Mouse (Mus musculus) large intestine, adult 2 months (tissue): ENCODE data around the gene Hnrnpul1. TPM values are rescaled to one million over a fixed set of nuclear protein-coding genes. Genes with fewer than 3 reads are reported as not detected.
A peak's percentile ranks its signal among the peaks of the same experiment; 100 is the strongest.
"Not testable (repeated sequence)": the region's sequence is repeated elsewhere in the genome, so short reads cannot be mapped to it uniquely, and the experiment has no call there.

ENCODE experiments used
- DNase-seq: peaks from one replicate; pipeline ENCODE4 v3.0.0-alpha.2; 2012; ENCODE audit warnings: low read depth, low spot score
- WGBS: fragments of 180-500 bp; shearing (Covaris S2); methylation state at CpG from one replicate; pipeline ENCODE4 v1.1.7; 2018; 5-methylcytosine and 5-hydroxymethylcytosine counted together
- polyA plus RNA-seq: library from polyadenylated mRNA; depleted of rRNA; stranded (reverse); fragments of >200 nt; gene quantifications from 2 replicates; pipeline ENCODE4 v1.2.3, GENCODE M21; 2012; rRNA removed

Hnrnpul1 gene
- polyA plus RNA-seq: 35.8 and 42.9 TPM in 2 replicates

DNA sequence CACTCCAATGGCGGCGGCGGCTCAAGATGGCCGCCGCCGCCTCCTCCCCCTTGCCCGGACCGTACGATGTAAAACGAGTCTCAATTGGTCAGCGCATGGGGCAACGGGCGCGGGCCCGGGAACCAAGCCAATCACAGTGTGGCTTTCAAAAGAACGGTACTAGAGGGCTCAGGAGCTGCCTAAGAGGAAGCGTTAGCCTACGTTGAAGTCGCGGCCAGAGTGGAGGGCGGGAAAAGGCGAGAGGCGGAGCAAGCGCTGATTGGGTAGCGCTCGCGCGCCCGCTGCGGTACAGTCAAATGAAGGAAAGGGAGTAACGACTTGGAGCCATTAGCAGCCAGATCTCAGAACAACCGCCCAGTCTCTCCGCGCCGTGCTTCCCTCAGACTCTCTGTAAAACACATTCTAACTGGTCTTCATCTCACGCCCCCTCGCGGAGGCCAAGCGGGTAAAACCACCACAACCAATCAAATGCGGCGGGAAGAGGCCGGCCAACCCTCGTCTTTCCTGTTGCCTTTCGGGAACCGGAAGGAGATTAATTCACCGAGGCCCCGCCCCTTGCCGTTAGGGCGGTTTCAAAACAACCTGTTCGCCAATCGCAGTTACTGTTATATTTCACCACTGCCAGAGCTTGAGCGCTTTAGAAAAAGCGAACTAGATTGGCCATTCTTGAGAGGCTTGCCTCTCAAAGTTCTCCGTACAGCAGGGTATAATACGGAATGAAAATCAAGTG, at the start of gene Hnrnpul1:
Gene Hnrnpul1, minus strand, starts transcription at position 20 of the 730 bp plus-strand sequence.
- peak; percentile 97 for DNase-seq
- under 1% methylated on average over 55 of the region's 55 CpGs for WGBS

DNA sequence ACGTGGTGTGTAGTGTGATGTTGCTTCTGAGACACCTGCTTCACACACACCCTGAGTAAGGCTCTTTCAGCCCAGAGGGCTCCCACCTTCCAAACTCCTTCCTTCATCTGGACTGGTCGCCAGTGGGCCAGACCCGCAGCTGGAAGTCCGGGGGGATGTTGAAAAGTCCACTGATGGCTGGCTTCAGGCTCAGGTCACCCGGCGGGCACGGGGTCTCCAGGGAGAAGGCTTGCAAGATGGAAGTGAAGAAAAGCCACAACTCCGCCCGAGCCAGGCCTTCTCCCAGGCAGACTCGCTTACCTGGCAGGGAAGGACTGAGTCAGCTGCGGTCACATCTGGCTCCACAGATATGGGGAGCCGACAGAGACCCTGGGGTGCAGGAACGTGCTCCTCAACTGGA, 48.9 kb upstream of the Hnrnpul1 start:
- WGBS: 90% methylated on average over 13 of the region's 13 CpGs
- DNase-seq: no peak

DNA sequence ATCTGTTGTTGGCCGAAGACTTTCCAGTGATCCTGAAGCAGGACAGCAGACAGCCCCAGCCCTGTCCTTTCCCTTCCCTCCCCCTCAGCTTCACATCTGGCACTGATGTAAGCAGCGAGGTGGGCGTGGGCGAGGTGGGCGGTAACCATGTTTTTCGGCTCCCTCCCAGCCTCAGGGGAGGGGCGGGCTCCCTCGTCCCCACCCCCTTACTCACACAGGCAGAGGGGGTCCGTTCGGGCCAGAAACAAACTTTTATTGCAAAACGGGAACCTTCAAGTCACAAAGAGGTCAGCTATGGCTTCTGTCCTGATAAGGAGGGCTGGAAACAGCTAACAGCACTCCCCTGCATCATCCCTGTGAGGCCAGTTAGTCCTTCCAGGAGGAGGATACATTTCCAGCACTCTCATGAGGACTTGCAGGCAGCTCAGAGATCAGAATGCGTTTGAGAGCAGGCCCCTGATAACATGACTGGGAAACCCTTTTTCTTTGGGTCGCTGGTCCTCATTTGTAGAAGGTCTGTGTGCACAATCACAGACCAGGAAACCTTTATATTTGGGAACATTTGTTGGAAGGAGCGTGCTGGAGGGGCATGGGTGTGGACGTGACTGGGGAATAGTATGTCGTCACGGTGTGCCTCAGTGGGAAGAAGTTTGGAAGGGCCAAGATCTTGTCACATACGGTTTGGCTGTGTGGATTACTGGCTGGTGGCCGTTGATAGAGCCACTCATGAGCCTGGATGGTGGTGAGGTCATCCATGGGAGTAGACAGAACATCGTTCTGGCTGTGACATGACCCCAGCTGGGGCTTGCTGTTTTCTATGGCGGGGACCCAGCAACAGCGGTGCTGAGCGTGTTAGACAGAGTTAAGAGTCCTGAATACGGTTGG, 47.9 kb upstream of the Hnrnpul1 start:
- 47% methylated on average over 24 of the region's 24 CpGs for WGBS
- DNase-seq: no peak

DNA sequence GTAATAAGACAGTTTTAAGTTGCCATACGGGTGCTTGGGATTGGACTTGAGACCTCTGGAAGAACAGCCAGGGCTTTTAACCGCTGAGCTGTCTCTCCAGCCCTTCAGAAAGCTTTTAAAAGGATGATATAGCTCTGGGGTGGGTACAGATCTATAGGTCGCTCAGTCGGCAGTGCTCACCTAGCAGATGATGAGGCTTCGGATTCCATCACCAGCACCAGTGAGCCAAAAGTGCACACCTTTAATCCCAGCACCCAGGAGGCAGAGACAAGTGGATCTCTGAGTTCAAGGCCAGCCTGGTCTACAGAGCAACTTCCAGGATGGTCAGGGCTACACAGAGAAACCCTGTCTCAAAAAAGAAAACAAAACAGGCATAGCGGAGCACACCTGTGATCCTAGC, 46.5 kb upstream of the Hnrnpul1 start:
- 90% methylated on average over 6 of the region's 6 CpGs for WGBS

DNA sequence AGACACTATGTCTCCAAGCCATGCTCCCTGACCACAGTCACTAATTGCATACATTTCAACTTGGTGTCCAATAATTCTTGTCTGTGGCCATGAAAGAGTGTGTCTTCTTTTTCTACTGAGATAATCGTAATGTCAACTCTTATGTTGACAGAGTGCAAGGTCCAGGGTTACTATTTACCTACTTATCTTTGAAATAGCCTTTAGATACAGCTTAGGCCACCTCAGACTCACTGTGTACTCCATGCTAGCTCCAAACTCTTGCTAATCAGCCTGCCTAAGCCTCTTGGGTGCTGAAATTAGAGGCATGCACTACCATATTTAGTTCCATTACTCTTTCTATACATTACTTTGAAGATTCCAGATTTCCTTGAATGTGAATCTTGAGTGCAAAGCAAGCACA, 44.8 kb upstream of the Hnrnpul1 start:
- DNase-seq: no peak
- WGBS: 49% methylated on average over 1 of the region's 1 CpGs

More for the DNA sequence above, 46.5 kb upstream of the Hnrnpul1 start:
- DNase-seq: no peak

DNA sequence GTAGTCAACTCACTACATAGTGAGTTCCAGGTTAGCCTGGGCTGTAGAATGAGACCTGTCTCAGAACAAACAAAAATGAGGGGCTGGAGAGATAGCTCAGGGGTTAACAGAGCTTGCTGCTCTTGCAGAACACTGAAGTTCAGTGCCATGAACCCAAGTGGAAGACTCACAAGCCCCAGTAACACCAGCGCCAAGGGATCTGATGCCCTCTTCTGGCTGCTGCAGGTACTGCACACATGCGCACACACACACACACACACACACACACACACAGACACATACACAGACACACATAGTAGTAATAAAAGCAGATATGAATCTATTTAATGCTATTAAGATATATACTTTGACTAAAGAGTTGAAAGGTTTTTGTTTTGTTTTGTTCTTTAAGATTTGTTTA, 44.0 kb upstream of the Hnrnpul1 start:
- 92% methylated on average over 2 of the region's 2 CpGs for WGBS
- no peak for DNase-seq

DNA sequence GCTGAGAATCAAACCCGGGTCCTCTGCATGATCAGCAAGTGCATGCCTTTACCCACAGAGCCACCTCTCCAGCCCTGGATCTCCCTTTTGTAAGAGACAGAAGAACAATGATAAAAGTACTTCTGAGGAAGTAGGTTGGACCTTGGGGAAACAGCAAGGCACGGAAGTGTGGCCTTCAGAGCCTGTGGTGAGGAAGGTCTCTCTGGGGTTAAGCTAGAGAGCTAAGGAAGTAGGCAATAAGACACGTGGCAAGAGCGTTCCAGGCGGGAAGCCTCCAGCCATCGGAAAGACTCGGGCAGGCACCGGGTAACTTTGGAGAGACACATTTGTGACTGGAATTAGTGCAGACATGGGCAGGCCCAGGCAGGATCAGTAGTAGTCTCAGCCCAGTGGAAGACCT, 40.2 kb upstream of the Hnrnpul1 start:
- 79% methylated on average over 8 of the region's 8 CpGs for WGBS

DNA sequence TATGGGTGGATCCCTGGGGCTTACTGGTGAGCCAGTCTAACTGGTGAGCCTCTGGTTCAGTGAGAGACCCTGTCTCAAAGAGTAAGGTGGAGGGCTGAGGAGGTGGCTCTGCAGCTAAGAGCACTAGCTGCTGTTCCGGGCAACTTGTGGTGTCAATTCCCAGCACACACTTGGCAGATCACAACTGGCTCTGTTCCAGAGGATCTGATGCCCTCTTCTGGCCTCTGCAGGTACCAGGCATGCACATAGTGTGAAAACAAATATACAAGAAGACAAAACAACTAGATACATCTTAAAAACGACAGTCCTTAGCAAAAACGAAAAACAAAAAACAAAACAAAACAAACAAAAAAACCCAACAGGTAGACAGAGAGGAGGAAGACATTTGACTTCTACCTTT, 39.1 kb upstream of the Hnrnpul1 start:
- DNase-seq: no peak
- 66% methylated on average over 3 of the region's 3 CpGs for WGBS

More for the DNA sequence above, 40.2 kb upstream of the Hnrnpul1 start:
- DNase-seq: no peak

DNA sequence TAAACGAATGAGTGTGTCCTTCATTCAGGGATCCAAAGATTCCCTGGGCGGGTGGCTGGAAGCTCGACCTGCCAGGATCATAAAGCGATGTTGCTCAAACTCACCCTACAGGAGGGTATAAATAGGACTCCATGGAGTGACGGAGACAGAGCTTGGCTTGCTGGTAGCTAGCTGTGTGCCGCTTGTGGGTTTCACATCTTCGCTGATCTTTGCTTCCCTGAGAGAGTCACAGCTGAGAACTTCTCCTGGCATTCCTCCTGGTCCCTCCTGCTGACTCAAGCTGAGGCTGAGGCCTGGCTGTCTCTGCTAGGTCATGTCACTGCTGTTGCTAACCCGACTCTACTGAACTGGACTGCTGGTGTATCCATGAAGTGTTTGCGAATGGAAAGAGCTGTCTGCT, 38.4 kb upstream of the Hnrnpul1 start:
- WGBS: 62% methylated on average over 9 of the region's 9 CpGs
- DNase-seq: not testable (repeated sequence)

DNA sequence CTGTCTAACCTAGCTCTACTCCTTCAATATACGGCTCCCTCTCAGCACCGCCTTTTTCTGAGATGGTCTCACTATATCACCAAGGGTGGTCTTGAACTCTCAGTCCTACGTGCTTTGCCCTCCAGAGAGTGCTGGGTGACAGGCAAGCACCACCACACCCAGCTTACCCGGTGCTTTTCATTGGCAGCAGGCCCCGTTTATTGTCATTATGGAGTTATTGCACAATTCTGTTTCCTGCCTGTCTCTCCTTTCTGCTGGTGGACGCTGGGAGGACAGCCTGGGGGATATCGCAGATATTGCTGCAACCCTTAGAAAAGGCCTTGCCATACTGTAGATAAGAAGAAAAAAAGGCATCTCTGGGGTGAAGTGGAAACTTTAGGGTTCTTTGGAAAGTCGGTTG, 36.1 kb upstream of the Hnrnpul1 start:
- no peak for DNase-seq
- 27% methylated on average over 8 of the region's 8 CpGs for whole genome bisulfite sequencing

DNA sequence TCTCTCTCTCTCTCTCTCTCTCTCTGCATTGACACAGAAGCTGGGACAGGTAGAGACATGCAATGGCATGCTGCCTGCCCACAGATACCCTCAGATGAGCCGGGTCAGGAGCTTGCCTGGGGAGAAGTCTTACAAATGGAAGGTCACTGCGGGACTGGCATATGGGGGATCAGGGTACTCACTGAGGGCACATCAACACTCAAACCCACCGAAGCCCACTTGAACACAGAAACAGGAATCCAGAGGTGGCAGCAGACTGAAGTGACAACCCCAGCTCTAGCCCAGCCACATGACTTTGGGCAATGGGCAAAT, 34.5 kb upstream of the Hnrnpul1 start:
- WGBS: 53% methylated on average over 3 of the region's 3 CpGs
- no peak for DNase-seq

DNA sequence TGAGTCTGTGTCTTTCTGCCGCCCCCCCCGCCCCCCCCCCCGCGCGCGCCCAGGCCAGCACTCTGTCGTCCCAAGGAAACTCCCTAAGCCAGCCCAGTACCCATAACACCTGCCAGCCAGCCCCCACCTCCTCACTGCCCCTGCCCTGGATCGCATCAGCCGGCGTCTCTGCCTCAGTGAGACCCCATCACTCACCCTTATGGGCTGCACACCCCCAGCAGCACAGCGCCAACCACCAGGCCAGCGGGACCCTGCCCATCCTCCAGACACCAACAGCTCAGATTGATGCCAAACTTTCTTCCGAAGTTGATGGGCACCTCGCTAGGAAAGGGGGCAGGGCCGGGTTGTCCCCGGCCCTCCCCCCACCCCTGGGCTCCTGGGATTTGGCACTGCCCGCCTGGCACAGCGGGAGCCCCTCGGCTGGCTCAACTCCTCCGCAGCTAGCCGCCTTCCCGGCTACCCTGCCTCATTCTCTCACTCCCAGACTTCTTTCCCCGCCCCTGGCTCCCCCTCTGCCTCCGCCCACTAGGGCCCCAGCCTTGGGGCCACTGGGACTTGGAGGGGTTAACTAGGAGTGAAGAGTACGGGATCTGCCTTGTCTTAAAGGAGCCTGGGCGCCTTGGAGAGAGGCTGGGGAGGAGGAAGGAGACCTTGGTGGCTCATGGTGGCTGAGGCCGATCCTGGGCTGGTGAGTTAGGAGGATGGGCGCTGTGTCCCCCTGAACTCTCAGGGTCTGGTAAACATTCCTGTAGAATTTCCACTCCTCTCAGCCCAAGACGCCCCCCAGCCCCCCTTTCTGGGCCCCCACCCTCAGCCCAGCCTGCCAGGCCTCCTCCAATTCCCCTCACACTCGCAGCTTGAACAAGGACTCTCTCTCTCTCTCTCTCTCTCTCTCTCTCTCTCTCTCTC, 33.9 kb upstream of the Hnrnpul1 start, which contains the start of gene Axl:
Gene Axl, minus strand, starts transcription at position 486 of the 909 bp plus-strand sequence.
- WGBS: 10% methylated on average over 25 of the region's 30 CpGs
- no peak for DNase-seq

DNA sequence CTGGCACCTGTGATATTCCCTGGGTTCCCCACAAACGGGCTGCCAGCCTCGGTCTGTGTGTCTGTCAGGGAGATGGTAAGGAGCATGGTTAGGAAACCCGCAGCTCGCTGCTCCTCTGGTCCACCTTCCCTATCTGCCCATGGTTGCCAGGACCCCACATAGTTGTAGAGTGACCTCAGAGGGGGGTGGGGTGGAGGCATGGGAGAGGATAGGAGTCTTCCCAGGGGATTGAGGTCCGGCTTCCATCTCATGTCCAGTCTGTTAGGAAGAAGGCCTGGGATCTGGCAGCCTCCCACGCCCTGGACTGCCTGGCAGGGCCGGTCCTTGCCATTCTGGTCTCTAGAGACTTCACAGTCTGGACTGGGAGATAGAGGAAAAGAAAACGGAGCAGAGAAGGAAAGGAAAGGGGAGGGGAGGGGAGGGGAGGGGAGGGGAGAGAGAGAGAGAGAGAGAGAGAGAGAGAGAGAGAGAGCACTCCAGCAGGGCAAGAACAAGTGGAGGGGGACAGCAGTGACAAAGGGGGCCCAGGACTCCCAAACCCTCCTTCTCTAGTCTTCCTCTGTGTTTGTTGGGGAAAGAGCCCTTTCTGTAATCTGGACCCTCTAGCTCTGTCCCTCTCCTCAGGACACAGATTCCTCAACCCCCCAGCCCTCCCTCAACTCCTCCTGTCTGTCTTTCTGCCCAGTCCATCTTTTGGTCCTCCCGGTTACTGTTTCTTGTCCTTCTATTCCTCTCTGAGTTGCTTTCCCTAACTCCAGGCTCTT, 33.1 kb upstream of the Hnrnpul1 start:
- 50% methylated on average over 9 of the region's 9 CpGs for WGBS
- no peak for DNase-seq

DNA sequence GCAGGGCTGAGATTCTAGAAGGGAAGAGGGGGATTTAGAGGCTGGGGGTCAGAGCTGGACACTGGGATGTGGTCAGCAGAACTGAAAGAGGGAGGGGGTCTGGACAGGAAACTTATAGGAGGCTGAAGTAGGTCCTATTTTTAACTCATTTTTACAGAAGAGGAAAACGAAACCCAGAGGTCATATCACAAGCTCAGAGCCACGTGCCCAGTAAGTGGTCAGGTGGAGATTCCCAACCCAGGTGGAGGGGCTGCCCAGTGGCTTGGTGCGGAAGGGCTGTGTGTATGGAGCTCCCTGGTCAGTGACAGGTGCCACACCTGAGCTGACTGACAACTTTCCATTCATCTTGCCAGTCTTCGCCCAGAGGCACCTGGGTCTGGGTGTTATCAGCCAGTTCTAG, 32.4 kb upstream of the Hnrnpul1 start:
- 66% methylated on average over 4 of the region's 4 CpGs for WGBS
- no peak for DNase-seq

DNA sequence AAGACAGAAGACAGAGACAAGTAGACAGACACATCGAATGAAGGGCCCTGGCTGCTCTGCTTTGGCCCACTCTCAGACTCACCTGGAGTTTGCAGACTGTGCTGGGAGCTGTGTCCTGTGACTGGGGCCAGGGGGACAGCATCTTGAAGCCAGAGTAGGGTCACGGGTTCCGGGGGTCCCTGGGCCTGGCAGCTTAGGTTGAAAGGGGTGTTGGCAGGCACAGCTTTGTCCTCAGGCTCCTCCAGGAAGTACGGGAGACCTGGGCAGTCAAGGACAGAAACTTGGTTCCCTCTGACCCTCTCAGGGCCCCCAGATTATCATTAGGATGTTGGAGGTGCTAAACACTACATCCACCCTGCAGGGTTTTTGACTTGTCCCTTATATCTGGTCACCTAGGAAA, 31.2 kb upstream of the Hnrnpul1 start:
- WGBS: 70% methylated on average over 4 of the region's 4 CpGs

DNA sequence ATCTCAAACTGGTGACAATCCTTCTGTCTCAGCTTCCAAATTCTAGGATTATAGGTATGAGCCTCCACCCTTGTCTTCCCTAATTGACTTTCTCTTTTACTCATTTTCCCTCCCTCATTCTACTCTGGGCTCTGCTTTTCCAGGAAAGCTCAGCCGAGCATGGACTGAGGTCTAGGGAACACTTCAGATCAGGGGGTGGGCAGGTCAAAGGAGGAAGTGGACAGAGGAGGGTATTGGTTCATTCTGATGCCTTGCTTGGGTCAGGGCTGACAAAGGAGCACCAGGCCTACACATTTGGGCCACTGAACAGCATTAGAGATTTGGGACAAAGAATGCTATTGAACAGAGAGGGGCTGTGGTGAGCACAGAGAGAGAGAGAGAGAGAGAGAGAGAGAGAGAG, 30.3 kb upstream of the Hnrnpul1 start:
- 49% methylated on average over 1 of the region's 1 CpGs for WGBS
- no peak for DNase-seq

More for the DNA sequence above, 31.2 kb upstream of the Hnrnpul1 start:
- DNase-seq: no peak

DNA sequence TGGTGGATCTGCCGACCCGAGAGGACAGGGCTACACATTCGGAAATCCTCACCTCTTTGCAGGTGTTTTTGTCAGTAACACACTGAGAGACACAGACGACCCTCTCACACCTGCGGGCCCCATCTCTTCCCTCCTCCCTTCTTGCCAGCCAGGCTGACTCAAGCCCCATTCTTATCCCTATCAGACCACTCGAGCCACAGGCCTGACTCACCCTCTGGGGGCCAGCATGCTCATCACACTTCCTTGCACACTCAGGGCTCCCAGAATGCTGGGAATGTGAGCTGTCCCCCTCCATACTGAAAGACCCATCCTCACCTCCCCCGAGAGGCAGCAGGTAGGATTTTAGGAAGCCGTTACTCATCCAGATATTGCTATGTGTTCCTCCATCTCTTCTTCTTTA, 29.2 kb upstream of the Hnrnpul1 start:
- WGBS: 64% methylated on average over 8 of the region's 8 CpGs
- no peak for DNase-seq

DNA sequence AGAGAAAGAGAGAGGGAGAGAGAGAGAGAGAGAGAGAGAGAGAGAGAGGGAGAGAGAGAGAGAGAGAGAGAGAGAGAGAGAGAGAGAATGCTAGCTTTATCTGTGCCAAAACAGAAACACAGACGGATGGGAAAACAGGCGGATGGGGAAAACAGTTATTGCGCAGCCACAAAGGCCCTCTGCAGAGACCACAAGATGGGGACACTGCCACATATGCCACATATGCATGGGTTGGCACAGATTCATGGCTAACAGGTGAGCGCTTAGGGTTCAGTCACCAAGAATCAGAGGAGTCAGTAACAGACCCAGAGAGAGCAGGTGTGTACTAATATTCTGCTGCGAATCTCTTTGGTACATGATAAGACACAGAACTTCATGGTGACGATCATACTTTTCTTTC, 28.2 kb upstream of the Hnrnpul1 start:
- WGBS: 62% methylated on average over 6 of the region's 6 CpGs
- DNase-seq: no peak

DNA sequence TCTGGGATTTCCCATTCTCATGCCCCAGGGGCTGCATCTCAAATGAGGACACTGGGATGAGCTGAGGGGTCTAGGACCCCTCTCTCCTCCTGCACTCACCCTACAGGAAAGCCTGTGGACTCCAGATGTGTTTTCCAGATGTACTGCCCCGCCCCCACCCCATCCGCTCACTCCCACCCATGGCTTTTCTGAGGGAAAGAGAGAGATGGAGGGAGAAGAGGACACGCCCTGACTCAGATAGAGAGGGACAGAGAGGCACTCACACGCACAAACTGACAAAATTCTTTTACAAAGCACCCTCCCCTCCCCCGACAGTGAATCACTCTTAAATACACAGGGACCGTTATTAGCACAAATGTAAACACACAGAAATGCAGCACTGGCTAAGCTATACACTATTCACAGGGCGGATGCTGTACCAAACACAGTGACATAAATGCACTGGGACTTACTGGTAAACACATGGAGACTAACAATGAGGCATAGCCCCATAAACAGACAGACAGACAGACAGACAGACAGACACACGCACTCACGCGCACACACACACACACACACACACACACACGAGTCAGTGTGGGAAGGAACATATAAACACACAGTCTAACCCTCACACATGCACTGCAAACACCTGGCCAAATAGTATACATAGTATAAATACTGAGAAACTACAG, 27.5 kb upstream of the Hnrnpul1 start:
- no peak for DNase-seq
- 23% methylated on average over 11 of the region's 11 CpGs for WGBS
